Mouse (Mus musculus) ES-E14 (cell line): ENCODE results near the gene Cyp19a1.

ENCODE experiments used
- CHD2 ChIP-seq: IDR thresholded peaks from 2 replicates; pipeline ENCODE4 v1.6.1; 2014; ENCODE audit warnings: mild to moderate bottlenecking, low read depth, low read length, inconsistent platforms
- HCFC1 ChIP-seq: IDR thresholded peaks from 2 replicates; pipeline ENCODE4 v1.6.1; 2012; ENCODE audit warnings: low read length, inconsistent platforms, borderline replicate concordance; ENCODE audit not compliant: insufficient read depth
- MAFK ChIP-seq: IDR thresholded peaks from 2 replicates; pipeline ENCODE4 v1.6.1; 2014; ENCODE audit warnings: mild to moderate bottlenecking, low read depth, low read length, inconsistent platforms; ENCODE audit not compliant: insufficient read depth
- ZC3H11A ChIP-seq: IDR thresholded peaks from 2 replicates; pipeline ENCODE4 v1.6.1; 2012; ENCODE audit warnings: low read depth, mild to moderate bottlenecking, inconsistent platforms, low read length, borderline replicate concordance
- ZNF384 ChIP-seq: IDR thresholded peaks from 2 replicates; pipeline ENCODE4 v1.6.1; 2012; ENCODE audit warnings: low read depth, low read length, inconsistent platforms

GRCm38 (mm10) chr9:54182484-54182883 lies 85.4 kb downstream of the Cyp19a1 start:
- TF ChIP-seq ZNF384 (no peak), ZC3H11A (no peak), HCFC1 (no peak), MAFK (no peak), CHD2 (no peak)
